Mouse (Mus musculus) thymus, postnatal 0 days (tissue): Measurements from ENCODE around the gene Tmem121. TPM values are rescaled to one million over a fixed set of nuclear protein-coding genes. Genes with fewer than 3 reads are reported as not detected.
"Not testable (repeated sequence)": the region's sequence is repeated elsewhere in the genome, so short reads cannot be mapped to it uniquely, and the experiment has no call there.

Experiments
- DNase-seq: peaks from one replicate; pipeline ENCODE4 v3.0.0-alpha.2; 2015; ENCODE audit warnings: low spot score
- polyA plus RNA-seq: library from polyadenylated mRNA; unstranded; fragments of >200 nt; fragmentation: Nextera tagmentation; extraction: Ambion mirVana; gene quantifications from 2 replicates; pipeline ENCODE4 v1.2.1, GENCODE M21; 2015

Gene Tmem121
- polyA plus RNA-seq, 1 experiment from 2014 or later, result 37.2 TPM

DNA sequence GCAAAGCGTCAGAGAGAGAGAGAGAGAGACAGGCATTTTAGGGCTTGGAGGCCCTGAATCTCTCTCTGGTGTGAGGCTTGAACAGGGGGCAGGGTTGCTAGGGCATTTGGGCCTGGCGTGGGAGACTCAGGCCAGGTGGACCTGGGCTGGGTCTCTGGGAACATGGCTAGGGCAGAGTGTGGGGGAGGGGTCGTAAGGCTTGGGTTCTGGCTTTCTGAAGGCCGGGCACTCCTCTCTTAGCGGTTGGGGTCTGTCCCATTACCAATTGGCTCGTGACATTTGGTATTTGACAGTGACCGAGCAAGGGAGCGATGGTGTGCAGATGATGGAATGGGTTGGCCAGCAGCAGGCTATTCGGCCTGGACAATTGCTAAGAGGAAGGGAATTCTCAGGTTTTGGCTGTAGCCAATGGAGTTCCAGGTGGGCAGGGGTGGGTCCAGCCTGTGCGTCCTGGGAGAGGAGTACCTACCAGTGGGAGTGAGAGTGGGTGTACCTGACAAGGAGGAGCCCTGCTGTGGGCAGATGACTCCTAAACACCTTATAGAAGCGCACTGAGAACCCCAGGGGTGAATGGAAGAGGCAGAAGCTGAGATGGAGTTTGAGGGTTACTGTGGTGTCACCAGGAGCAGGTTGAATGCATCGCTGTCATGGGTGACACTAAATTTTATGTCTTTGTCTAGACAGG lies 738 bp downstream of the Tmem121 start:
- DNase-seq, result no peak

- DNase-seq, result no peak
These were observed 1.3 kb downstream of the Tmem121 start for GRCm38 (mm10) chr12:113187011-113187375.

GRCm38 (mm10) chr12:113187584-113188295 lies 2.0 kb downstream of the Tmem121 start:
- DNase-seq, result peak; percentile 88

- DNase-seq, result no peak
These were observed 2.8 kb downstream of the Tmem121 start for GRCm38 (mm10) chr12:113188349-113189055.

DNA sequence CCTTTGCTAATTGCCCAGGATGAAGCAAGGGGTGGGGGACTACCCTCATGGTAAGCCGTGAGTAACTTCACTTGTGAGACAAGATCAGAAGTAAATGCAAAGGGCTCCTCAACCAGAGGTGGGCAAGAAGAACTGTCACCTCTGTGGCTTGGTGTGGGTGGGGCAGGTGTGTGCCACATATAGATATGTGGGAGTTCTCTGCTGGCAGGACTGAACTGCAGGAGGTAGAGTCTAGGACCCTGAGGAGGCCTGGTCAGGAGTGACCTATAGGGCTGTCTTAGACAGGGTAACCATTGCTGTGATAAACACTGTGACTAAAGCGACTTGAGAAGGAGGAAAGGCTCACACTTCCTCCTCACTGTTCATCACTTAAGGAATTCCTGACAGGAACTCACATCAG lies 7.7 kb downstream of the Tmem121 start:
- DNase-seq, result no peak

DNA sequence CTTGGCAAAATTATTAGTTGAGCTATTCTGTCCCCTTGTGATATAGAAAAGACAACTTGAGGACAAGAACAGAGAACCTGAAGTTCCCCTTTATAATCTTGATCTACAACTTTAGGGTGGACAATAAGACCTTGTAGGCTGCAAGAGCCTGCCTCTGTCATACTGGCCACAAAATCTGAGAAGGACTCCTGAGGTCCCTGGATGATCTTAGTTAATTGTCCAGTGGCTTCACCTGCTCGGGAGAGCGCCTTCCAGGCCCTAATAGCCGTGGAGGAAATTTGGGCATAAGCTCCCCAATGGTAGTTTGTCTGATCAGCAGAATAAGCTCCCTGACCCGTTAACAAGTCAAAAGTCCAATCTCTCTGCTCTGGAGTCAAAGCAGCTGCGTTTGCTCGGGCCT lies 13.4 kb downstream of the Tmem121 start:
- not testable (repeated sequence) for DNase-seq

DNA sequence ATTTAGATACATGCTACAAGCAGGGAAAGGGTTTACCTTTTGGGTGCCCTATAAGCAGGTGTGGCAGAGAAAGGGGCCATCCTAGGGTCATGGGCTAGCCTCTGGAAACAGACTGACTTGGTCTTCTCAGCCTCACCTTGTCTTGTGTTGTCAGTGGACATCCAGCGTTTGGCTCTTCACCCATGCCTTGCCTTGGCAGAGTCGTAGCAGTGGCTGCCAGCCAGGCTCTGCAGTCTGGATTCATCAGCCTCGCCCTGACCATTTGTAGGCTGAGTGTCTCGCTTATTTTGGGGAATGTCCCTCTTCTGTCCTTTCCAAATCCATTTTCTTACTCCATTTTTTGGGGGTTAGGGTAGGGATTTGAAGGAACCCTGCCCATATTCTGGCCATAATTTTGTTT lies 15.6 kb downstream of the Tmem121 start:
- DNase-seq, result no peak

- no peak for DNase-seq
These were observed 16.3 kb downstream of the Tmem121 start for GRCm38 (mm10) chr12:113202008-113202407.

DNA sequence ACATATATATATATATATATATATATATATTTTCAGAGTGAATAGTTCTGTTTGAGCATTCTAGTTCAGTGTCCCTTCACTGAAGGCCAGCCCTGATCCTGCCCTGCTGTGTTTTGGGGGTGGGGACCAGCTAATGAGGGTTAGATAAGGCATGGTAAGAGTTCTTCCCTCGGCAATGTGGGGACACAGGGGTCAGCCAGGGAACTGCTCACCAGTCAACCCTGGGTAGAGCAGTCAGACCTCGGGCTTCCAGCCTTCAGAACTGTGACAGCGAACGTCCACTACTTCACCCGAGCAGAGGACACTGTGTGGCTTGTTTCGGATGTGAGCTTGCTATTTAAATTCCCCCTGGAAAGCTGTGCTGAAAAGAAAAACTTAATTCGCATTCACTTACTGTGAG lies 17.8 kb downstream of the Tmem121 start:
- no peak for DNase-seq

DNA sequence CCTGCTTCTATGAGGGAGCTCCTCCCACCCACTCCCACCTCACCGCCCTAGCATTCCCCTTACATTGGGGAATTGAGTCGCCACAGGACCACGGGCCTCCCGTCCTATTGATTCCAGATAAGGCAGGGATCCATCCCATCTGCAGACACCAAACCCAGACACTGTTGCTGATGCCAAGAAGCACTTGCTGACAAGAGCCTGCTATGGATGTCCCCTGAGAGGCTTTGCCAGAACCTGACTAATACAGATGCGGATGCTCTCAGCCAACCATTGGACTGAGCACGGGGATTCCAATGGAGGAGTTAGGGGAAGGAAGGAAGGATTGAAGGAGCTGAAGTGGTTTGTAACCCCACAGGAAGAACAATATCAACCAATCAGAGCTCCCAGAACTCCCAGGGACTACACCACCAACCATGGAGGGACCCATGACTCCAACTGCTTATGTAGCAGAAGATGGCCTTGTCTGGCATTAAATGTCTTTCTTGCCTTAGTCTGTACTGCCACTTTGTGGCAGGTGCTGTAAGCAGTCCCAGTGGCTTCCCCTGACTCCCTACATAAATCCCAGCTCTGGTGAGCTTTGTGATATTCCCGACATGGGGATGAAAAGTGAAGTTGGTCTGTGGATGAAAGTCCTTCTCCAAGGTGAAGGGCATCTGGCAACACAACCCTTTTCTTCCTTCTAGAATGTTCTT lies 19.7 kb downstream of the Tmem121 start:
- no peak for DNase-seq

- DNase-seq, result no peak
These were observed 22.0 kb downstream of the Tmem121 start for GRCm38 (mm10) chr12:113207737-113208136.

GRCm38 (mm10) chr12:113210586-113211378 lies 25.1 kb downstream of the Tmem121 start:
- no peak for DNase-seq

DNA sequence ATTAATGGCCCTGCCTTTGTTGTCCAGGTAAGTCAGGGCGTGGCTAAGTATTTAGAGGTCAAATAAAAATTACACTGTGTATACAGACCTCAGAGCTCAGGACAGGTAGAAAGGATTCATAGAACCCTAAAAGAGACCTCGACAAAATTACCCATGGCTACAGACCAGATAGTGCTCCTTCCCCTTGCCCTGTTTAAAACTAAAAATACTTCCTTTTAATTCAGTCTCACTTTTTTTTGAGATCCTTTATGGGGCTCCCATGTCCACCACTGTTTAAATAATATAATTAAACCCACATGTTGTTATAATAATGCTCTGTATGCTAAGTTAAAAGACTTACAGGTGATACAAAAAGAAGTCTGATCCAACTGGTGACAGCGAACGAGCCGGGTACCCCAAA lies 26.0 kb downstream of the Tmem121 start:
- no peak for DNase-seq

DNA sequence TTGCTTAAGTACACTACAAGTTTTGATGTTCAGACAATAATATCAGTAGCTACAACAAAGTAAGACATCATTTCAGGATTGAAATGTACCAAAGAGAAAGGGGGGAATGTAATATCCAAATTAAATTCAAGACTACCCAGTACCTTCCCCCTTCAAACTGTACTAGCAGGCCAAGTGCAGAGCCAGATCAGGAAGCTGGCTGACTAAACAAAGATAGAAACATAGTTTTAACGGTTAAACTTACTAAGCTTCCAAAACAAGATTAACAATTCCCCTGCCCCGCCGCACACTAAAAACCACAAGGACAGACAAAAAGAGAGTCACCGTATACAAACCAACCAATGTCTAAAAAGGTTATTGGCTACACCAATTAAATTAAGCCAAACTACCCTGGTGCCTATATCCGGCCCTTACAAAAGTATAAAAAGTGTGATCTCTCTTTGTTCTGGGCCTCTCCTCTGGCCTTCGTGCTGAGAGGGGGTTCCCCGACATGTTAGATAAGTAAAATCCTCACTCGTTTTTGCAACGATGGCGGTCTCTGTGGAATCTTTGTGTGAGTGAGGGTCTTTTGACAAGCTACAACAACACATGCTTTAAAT lies 26.7 kb downstream of the Tmem121 start:
- no peak for DNase-seq

GRCm38 (mm10) chr12:113213226-113213625 lies 27.5 kb downstream of the Tmem121 start:
- DNase-seq, result no peak

DNA sequence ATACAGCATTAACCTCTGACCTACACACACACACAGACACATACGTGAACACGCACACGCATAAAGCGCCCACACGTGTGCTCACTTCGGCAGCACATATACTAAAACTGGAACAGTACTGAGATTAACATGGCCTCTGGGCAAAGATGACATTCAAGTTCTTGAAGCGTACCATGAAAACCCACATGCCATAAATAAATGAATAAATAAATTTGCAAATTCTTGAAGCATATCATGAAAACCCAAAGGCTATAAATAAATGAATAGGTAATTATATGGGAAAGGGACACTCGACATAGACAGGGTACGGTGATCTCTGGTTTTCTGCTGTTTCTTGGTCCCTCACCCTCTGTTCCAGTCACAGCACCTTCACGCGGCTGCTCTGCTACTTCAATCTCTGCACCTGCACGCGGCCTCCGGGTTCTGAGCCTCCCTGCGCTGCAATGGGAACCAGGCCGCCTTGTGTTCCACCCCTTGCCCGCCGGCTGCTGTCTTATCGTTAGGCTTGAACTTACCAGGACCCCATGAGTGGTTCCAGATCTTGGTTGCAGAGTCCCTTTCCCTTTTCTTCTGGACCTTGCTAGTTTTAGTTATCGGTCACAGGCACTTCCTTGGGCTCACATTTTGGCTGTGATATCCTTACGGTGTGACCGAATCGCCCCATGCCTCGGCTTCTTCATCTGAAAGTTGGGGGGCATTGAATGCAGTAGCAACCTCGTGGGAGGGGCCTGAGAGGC lies 28.5 kb downstream of the Tmem121 start:
- no peak for DNase-seq

DNA sequence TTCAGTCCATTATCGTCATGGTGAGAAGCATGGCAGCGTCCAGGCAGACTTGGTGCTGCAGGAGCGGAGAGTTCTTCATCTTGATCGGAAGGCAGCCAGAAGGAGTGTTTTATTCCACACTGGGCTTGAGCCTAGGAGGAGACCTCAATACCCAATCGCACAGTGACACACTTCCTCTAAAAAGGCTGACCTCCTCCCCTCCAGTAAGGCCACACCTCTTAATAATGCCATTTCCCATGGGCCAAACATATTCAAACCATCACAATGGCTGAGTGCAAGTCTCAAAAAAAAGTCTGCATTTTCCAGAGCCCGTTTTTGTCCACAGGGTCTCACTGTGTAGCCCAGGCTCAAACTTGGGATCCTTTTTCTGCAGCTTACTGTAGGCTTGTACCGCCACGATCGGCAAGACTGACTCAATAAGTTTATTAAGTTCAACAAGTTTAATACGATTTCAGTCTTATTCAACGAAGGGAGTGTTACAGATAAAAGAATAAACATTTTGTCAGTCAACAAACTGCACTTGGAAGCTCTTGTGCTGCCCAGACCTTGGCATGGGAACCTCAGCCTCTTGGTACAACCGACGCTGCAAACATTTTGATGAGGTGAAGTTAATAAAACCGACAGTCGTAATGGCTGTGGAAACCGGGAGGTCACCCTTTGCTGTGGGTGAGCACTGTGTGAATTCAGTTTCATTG lies 29.4 kb downstream of the Tmem121 start:
- DNase-seq, result no peak

GRCm38 (mm10) chr12:113215667-113216346 lies 30.1 kb downstream of the Tmem121 start:
- DNase-seq, result peak; percentile 63
